Mouse (Mus musculus): ENCODE results near the gene Cryzl2. TPM values are rescaled to one million over a fixed set of nuclear protein-coding genes. Genes with fewer than 3 reads are reported as not detected.

Cryzl2 gene
- total and polyA plus RNA-seq, 3 experiments, result 0.04 to 0.12 TPM; not detected in 1

DNA sequence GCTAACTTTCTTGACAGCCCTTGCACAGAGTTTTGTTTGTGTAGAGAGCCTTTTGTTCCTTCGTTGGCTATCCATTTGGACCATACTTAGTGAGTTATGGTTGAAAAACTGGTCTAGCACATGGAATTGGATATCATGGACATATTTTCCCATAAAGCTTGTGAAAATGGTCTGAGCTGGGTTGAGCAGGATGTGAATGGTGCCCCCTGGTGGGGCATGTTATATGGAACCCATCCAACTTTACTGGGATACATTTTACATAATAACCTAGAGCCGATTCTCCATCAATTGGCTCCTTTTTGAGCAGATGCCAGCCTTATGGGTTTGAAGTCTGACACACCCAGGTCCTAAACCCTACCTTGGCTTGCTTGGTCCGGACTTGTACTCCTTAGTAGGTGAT lies 6.8 kb downstream of the Cryzl2 start (continued):
- no peak for TF ChIP-seq MAZ (IDR thresholded peaks at IDR 0.05; ENCODE audit: low read depth, low read length)

DNA sequence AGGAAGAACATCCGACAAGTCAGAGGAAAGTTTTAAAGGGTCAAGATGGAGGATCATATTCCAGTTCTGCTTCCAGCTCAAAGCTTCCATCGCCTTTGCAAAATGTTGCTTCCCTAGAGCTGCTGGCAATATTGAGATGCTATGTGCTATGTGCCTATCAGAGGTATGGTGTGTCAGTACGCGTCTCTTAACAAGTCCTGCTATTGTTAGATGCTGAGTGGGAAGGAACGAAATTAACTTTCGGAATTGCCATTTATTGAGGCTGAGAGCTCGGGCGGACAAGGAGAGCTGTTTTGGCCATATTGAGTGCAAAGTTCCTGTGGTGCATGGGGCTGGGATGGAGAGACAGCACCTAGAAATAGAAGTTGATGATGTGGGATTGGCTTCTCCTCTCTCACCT lies 9.5 kb downstream of the Cryzl2 start:
- TF ChIP-seq HCFC1 (IDR thresholded peaks at IDR 0.05; ENCODE audit: low read depth, low read length), result no peak
- no peak for TF ChIP-seq TCF12 (IDR thresholded peaks at IDR 0.05; ENCODE audit: low read depth, low read length)
- TF ChIP-seq CTCF (IDR thresholded peaks at IDR 0.05 in 2 of 3, conservative IDR thresholded peaks at IDR 0.05 in 1 of 3; ENCODE audit: control insufficient read depth in 1 of 3, insufficient read depth in 1 of 3, low read depth in 2 of 3, low read length in 3 of 3, poor library complexity in 1 of 3, severe bottlenecking in 1 of 3), result no peak
- no peak for TF ChIP-seq MXI1 (IDR thresholded peaks at IDR 0.05; ENCODE audit: low read depth, low read length)
- TF ChIP-seq NRF1 (IDR thresholded peaks at IDR 0.05; ENCODE audit: insufficient read depth, low read depth, low read length, poor library complexity, severe bottlenecking), result no peak
- TF ChIP-seq POLR2AphosphoS2 (IDR thresholded peaks at IDR 0.05; ENCODE audit: low read length), result no peak
- TF ChIP-seq TBP (IDR thresholded peaks at IDR 0.05; ENCODE audit: low read depth, low read length), result no peak
- no peak for TF ChIP-seq MYC (IDR thresholded peaks at IDR 0.05; ENCODE audit: low read depth, low read length)
- no peak for TF ChIP-seq GATA1 (IDR thresholded peaks at IDR 0.05; ENCODE audit: low read depth, low read length)
- no peak for TF ChIP-seq POLR2AphosphoS5 (IDR thresholded peaks at IDR 0.05; ENCODE audit: borderline replicate concordance, low read depth, low read length)
- no peak for TF ChIP-seq RCOR1 (IDR thresholded peaks at IDR 0.05; ENCODE audit: low read depth, low read length)
- no peak for TF ChIP-seq MAX (IDR thresholded peaks at IDR 0.05; ENCODE audit: low read length)
- TF ChIP-seq EP300 (IDR thresholded peaks at IDR 0.05; ENCODE audit: low read depth in 1 of 2, low read length in 2 of 2), result no peak
- no peak for TF ChIP-seq CHD1 (IDR thresholded peaks at IDR 0.05; ENCODE audit: low read depth, low read length)
- no peak for TF ChIP-seq RAD21 (IDR thresholded peaks at IDR 0.05; ENCODE audit: low read depth, low read length)
- no peak for TF ChIP-seq BHLHE40 (IDR thresholded peaks at IDR 0.05; ENCODE audit: borderline replicate concordance, low read depth, low read length)
- TF ChIP-seq GABPA (IDR thresholded peaks at IDR 0.05; ENCODE audit: low read depth, low read length), result no peak
- no peaks in the 10 kb centered on the region for H3K9me3 ChIP-seq (replicated peaks; ENCODE audit: insufficient read depth, low read length)
- no peak for DNase-seq (ENCODE audit: low read depth, low spot score)
- H3K36me3 ChIP-seq (ENCODE audit: control insufficient read depth in 1 of 2, insufficient read depth in 2 of 2, low read length in 2 of 2), result no peaks in the 10 kb centered on the region
- 0 out of 4 replicates have a peak, but pooled peaks cover 3 to 5% of the 10 kb centered on the region in 2 experiments for H3K4me1 ChIP-seq (ENCODE audit: control insufficient read depth in 1 of 2, insufficient read depth in 2 of 2, low read length in 2 of 2)
- no peak overlapping the region for H3K4me3 ChIP-seq (ENCODE audit: control insufficient read depth in 1 of 2, insufficient read depth in 1 of 2, low read depth in 2 of 2, low read length in 2 of 2)
- H3K79me2 ChIP-seq (ENCODE audit: control insufficient read depth, insufficient read depth, low read length, poor library complexity), result no peaks in the 10 kb centered on the region
- no peak overlapping the region for H3K9ac ChIP-seq (ENCODE audit: control insufficient read depth, low read depth, low read length, poor library complexity, severe bottlenecking)
- H3K27me3 ChIP-seq (ENCODE audit: control insufficient read depth in 1 of 2, insufficient read depth in 2 of 2, low read length in 2 of 2), result no peaks in the 10 kb centered on the region
- H3K27ac ChIP-seq (ENCODE audit: control insufficient read depth, low read depth, low read length), result no peak overlapping the region

DNA sequence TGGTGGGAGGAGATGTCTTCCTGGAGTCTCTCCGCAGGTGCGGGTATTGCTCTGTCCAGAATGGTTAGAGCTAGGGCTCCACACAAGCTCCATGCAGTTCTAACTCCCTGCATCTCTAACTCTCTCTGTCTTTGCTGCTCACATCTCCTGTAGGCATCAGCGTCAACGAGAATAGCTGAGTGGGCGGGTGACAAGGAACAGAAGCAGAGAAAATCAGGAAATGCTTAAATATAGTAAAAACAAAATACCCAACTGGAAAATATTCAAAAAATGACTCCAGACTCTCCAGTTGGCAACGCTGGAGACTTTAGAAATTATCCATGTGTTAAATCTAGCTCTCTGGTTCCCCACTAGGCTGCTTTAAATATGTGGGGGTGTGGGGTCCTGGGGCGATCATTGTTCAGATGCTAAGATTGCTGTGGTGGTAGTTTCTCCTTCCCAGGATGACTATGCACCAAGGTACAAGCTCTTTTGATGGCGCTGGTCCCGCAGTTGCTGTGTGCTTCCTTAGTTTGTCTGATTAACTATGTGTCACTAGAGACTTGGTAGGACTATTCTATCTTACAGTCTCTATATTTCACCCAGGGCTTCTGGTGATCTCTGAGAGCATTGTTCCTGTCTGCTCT lies 12.5 kb downstream of the Cryzl2 start:
- TF ChIP-seq ETS1 (IDR thresholded peaks at IDR 0.05; ENCODE audit: low read depth, low read length) (no peak), GABPA (IDR thresholded peaks at IDR 0.05; ENCODE audit: low read depth, low read length) (no peak), ZKSCAN1 (IDR thresholded peaks at IDR 0.05; ENCODE audit: low read depth, low read length) (no peak), USF2 (IDR thresholded peaks at IDR 0.05; ENCODE audit: borderline replicate concordance in 1 of 2, insufficient read depth in 1 of 2, low read depth in 1 of 2, low read length in 2 of 2) (no peak)

More for the DNA sequence above, 12.5 kb downstream of the Cryzl2 start:
- Histone ChIP-seq H3K27me3 (ENCODE audit: control insufficient read depth in 1 of 2, insufficient read depth in 2 of 2, low read length in 2 of 2) (no peaks in the 10 kb centered on the region), H3K9ac (ENCODE audit: control insufficient read depth, low read depth, low read length, poor library complexity, severe bottlenecking) (no peak overlapping the region), H3K79me2 (ENCODE audit: control insufficient read depth, insufficient read depth, low read length, poor library complexity) (no peaks in the 10 kb centered on the region), H3K36me3 (ENCODE audit: control insufficient read depth in 1 of 2, insufficient read depth in 2 of 2, low read length in 2 of 2) (no peaks in the 10 kb centered on the region), H3K9me3 (replicated peaks; ENCODE audit: insufficient read depth, low read length) (no peaks in the 10 kb centered on the region), H3K4me1 (ENCODE audit: control insufficient read depth in 1 of 2, insufficient read depth in 2 of 2, low read length in 2 of 2) (0 out of 4 replicates have a peak, but pooled peaks cover 0 to 5% of the 10 kb centered on the region in 2 experiments), H3K27ac (ENCODE audit: control insufficient read depth, low read depth, low read length) (no peak overlapping the region), H3K4me3 (ENCODE audit: control insufficient read depth in 1 of 2, insufficient read depth in 1 of 2, low read depth in 2 of 2, low read length in 2 of 2) (no peak overlapping the region)
- DNase-seq (ENCODE audit: low read depth, low spot score), result no peak

All from MEL (cell line).